Mouse (Mus musculus) heart, adult 2 months (tissue): ENCODE data around the gene Foxe1. TPM values are rescaled to one million over a fixed set of nuclear protein-coding genes. Genes with fewer than 3 reads are reported as not detected.

Source experiments
- DNase-seq, 2 experiments: peaks; one replicate each; pipeline ENCODE4 v3.0.0; 2021
- H3K27ac ChIP-seq: fragments of 200-600 bp; 2 replicates; pipeline ENCODE4 v1.8.1; 2022
- H3K27me3 ChIP-seq: fragments of 200-500 bp; 2 replicates; pipeline ENCODE4 v1.6.1; 2012; ENCODE audit warnings: mild to moderate bottlenecking, low read length, inconsistent platforms, mixed read lengths; ENCODE audit not compliant: control insufficient read depth, insufficient read depth
- H3K36me3 ChIP-seq: fragments of 200-500 bp; 2 replicates; pipeline ENCODE4 v1.6.1; 2012; ENCODE audit warnings: low read length, inconsistent platforms; ENCODE audit not compliant: control insufficient read depth, insufficient read depth
- H3K4me1 ChIP-seq: fragments of 200-500 bp; 2 replicates; pipeline ENCODE4 v1.6.1; 2011; ENCODE audit warnings: low read length; ENCODE audit not compliant: control insufficient read depth, insufficient read depth
- H3K4me3 ChIP-seq: fragments of 200-600 bp; 2 replicates; pipeline ENCODE4 v1.8.1; 2022
- H3K79me2 ChIP-seq: fragments of 200-500 bp; replicated peaks from 2 replicates; pipeline ENCODE4 v1.6.1; 2012; ENCODE audit warnings: mild to moderate bottlenecking, inconsistent platforms, low read length, moderate library complexity, mixed read lengths; ENCODE audit not compliant: control insufficient read depth, insufficient read depth
- H3K9ac ChIP-seq: fragments of 200-500 bp; 2 replicates; pipeline ENCODE4 v1.6.1; 2012; ENCODE audit warnings: low read depth, mild to moderate bottlenecking, control low read depth, inconsistent platforms, low read length, mixed read lengths
- CTCF ChIP-seq: fragments of 200-600 bp; IDR thresholded peaks from 2 replicates; pipeline ENCODE4 v1.8.1; 2022; ENCODE audit warnings: antibody characterized with exemption, mild to moderate bottlenecking, moderate library complexity
- EP300 ChIP-seq: fragments of 200-500 bp; IDR thresholded peaks from 2 replicates; pipeline ENCODE4 v1.6.1; 2011; ENCODE audit warnings: low read depth, low read length, control low read depth; ENCODE audit not compliant: insufficient read depth
- POLR2A ChIP-seq: fragments of 200-500 bp; IDR thresholded peaks from 2 replicates; pipeline ENCODE4 v1.6.1; 2011; ENCODE audit warnings: mild to moderate bottlenecking, low read depth, low read length, control low read depth; ENCODE audit not compliant: insufficient read depth
- WGBS: fragments of 180-500 bp; shearing (Covaris S2); methylation state at CpG from one replicate; pipeline ENCODE4 v1.1.7; 2018; 5-methylcytosine and 5-hydroxymethylcytosine counted together
- intact Hi-C: fragments of 180-260 bp; cut with DNase I; formaldehyde crosslinking; loops from one replicate; pipeline ENCODE4 v1.15.1; 2025
- polyA plus RNA-seq: library from polyadenylated mRNA; depleted of rRNA; stranded (reverse); fragments of >200 nt; gene quantifications from 2 replicates; pipeline ENCODE4 v1.2.3, GENCODE M21; 2012; rRNA removed
- total RNA-seq, 2 experiments: library from RNA; stranded (reverse); gene quantifications; 2 replicates each; pipeline ENCODE4 v1.2.3; 2021

Foxe1 gene
- total and polyA plus RNA-seq, 3 experiments: not detected

GRCm38 (mm10) chr4:46389013-46389611 is 45.7 kb downstream of the Foxe1 start, which contains the start of gene Trmo:
Gene Trmo (minus strand): TSS chr4:46389437.
- Histone ChIP-seq H3K27me3 (no peaks in the 10 kb centered on the region), H3K4me1 (no peaks in the 10 kb centered on the region; the same call in 1 of the 2 replicates), H3K9ac (peak within 1 kb of the TSS; percentile 80), H3K4me3 (peak within 1 kb of the TSS; percentile 85), H3K27ac (peak within 1 kb of the TSS; percentile 94), H3K79me2 (no peaks in the 10 kb centered on the region), H3K36me3 (no peaks in the 10 kb centered on the region)
- intact Hi-C loops: loop anchor here (2.0 to 5.0 kb wide), 3 partner anchors 64 to 250 kb away; partner anchors contain the start of genes Ncbp1, Tstd2 and Xpa
- TF ChIP-seq POLR2A (peak; percentile 86), EP300 (peak; percentile 85), CTCF (no peak)
- peak; percentile 95 to 96 for DNase-seq
- WGBS: under 1% methylated on average over 56 of the region's 56 CpGs

- DNase-seq: no peak
- intact Hi-C loops: loop anchor here (2.0 to 5.0 kb wide), 4 partner anchors 63 to 251 kb away; partner anchors contain the start of genes Ncbp1, Tstd2 and Xpa
- H3K36me3 ChIP-seq: no peaks in the 10 kb centered on the region
- peak overlapping the region; percentile 94 for H3K27ac ChIP-seq
- no peaks in the 10 kb centered on the region for H3K79me2 ChIP-seq
- 2% methylated on average over 24 of the region's 24 CpGs for WGBS
- 0 out of 2 replicates have a peak, but pooled peaks have one; percentile 4 for TF ChIP-seq CTCF
- TF ChIP-seq POLR2A: no peak
- H3K9ac ChIP-seq: peak overlapping the region; percentile 80
- no peaks in the 10 kb centered on the region; the same call in 1 of the 2 replicates for H3K4me1 ChIP-seq
- H3K27me3 ChIP-seq: no peaks in the 10 kb centered on the region
- H3K4me3 ChIP-seq: peak overlapping the region; percentile 85
Measured at GRCm38 (mm10) chr4:46389612-46390341, 46.4 kb downstream of the Foxe1 start.

GRCm38 (mm10) chr4:46390390-46390970 is 47.1 kb downstream of the Foxe1 start:
- intact Hi-C loops: loop anchor here (2.0 kb wide), 1 partner anchor 108 kb away; no protein-coding TSS in a partner anchor
- Histone ChIP-seq H3K9ac (no peak overlapping the region), H3K36me3 (no peaks in the 10 kb centered on the region), H3K27ac (no peak overlapping the region), H3K27me3 (no peaks in the 10 kb centered on the region), H3K79me2 (no peaks in the 10 kb centered on the region), H3K4me1 (no peaks in the 10 kb centered on the region; the same call in 1 of the 2 replicates), H3K4me3 (peak overlapping the region; percentile 85)
- 22% methylated on average over 9 of the region's 9 CpGs for WGBS
- no peak for TF ChIP-seq POLR2A
- TF ChIP-seq EP300: 0 out of 2 replicates have a peak, but pooled peaks have one; percentile 32
- peak; percentile 93 for TF ChIP-seq CTCF
- DNase-seq: peak; percentile 76 to 81

GRCm38 (mm10) chr4:46394388-46394787 is 51.0 kb downstream of the Foxe1 start:
- Histone ChIP-seq H3K79me2 (no peaks in the 10 kb centered on the region), H3K4me3 (no peak overlapping the region), H3K36me3 (no peaks in the 10 kb centered on the region), H3K27me3 (no peaks in the 10 kb centered on the region), H3K27ac (no peak overlapping the region), H3K9ac (no peak overlapping the region), H3K4me1 (no peaks in the 10 kb centered on the region; the same call in 1 of the 2 replicates)
- DNase-seq: no peak
- intact Hi-C loops: no loop called here
- no peak for TF ChIP-seq EP300
- TF ChIP-seq POLR2A: no peak
- no peak for TF ChIP-seq CTCF
- WGBS: 68% methylated on average over 2 of the region's 2 CpGs

- intact Hi-C loops: no loop called here
- Histone ChIP-seq H3K4me3 (no peak overlapping the region), H3K9ac (no peak overlapping the region), H3K36me3 (no peaks in the 10 kb centered on the region), H3K79me2 (no peaks in the 10 kb centered on the region), H3K4me1 (no peaks in the 10 kb centered on the region), H3K27me3 (no peaks in the 10 kb centered on the region), H3K27ac (no peak overlapping the region)
- DNase-seq: no peak
- WGBS: 32% methylated on average over 5 of the region's 5 CpGs
- TF ChIP-seq POLR2A (no peak), CTCF (no peak), EP300 (no peak)
Measured at GRCm38 (mm10) chr4:46395736-46396135, 52.3 kb downstream of the Foxe1 start.

Other genes with a start within 250 kb of the Foxe1 start
- 10 to 100 TPM; 19.1 to 21.0 TPM for gene Ncbp1, start 205.0 kb upstream of the Foxe1 start, total RNA-seq
- 14.9 and 26.0 TPM in 2 replicates for gene Ncbp1, start 205.0 kb upstream of the Foxe1 start, polyA plus RNA-seq
- 10 to 100 TPM; 13.4 to 14.9 TPM for gene Tstd2, start 204.9 kb upstream of the Foxe1 start, total RNA-seq
- gene Tstd2, start 204.9 kb upstream of the Foxe1 start, polyA plus RNA-seq: 9.2 and 12.2 TPM in 2 replicates
- 1 to 10 TPM; 5.2 to 7.2 TPM for gene Xpa, start 147.3 kb upstream of the Foxe1 start, total RNA-seq
- gene Xpa, start 147.3 kb upstream of the Foxe1 start, polyA plus RNA-seq: 5.8 and 7.9 TPM in 2 replicates
- gene Trmo, start 45.8 kb downstream of the Foxe1 start, total RNA-seq: 1 to 10 TPM; 3.8 to 4.1 TPM
- 3.7 and 5.3 TPM in 2 replicates for gene Trmo, start 45.8 kb downstream of the Foxe1 start, polyA plus RNA-seq
- gene Hemgn, start 69.9 kb downstream of the Foxe1 start, total RNA-seq: under 1 TPM; 0.10 to 0.73 TPM
- gene Hemgn, start 69.9 kb downstream of the Foxe1 start, polyA plus RNA-seq: 0.06 TPM in 1 of 2 replicates, not detected in the other
- 10 to 100 TPM; 53.5 to 57.8 TPM for gene Anp32b, start 107.3 kb downstream of the Foxe1 start, total RNA-seq
- gene Anp32b, start 107.3 kb downstream of the Foxe1 start, polyA plus RNA-seq: 9.5 and 14.2 TPM in 2 replicates
- 10 to 100 TPM; 11.3 to 16.4 TPM for gene Nans, start 145.6 kb downstream of the Foxe1 start, total RNA-seq
- gene Nans, start 145.6 kb downstream of the Foxe1 start, polyA plus RNA-seq: 12.0 and 17.3 TPM in 2 replicates
- 1 to 10 TPM; 2.5 to 2.9 TPM for gene Trim14, start 192.5 kb downstream of the Foxe1 start, total RNA-seq
- gene Trim14, start 192.5 kb downstream of the Foxe1 start, polyA plus RNA-seq: 1.5 and 2.1 TPM in 2 replicates